ENCODE assay signal across 8 mouse cellular contexts in genomic region chr1:44102259-44102717, GRCm38 (mm10). TPM values are rescaled to one million over a fixed set of nuclear protein-coding genes. Genes with fewer than 3 reads are reported as not detected.
DNase-seq lines count a peak whose midpoint lies in the region; ATAC-seq and TF ChIP-seq lines count a peak whose summit lies in the region.

Tex30 (minus strand) TSS chr1:44102441.

- peak; percentile 95 for DNase-seq in CD4-positive helper T cell, adult 2 months (ENCODE audit: low read depth, low spot score)
- peak; percentile 91 for DNase-seq in brain, embryonic 18.5 days (ENCODE audit: low read depth, low spot score)
- DNase-seq in kidney, postnatal 0 days (ENCODE audit: low spot score) = peak; percentile 96
- peak; percentile 93 for DNase-seq in liver, embryonic 11.5 days (ENCODE audit: low spot score)
- peak; percentile 94 for DNase-seq in naive thymus-derived CD4-positive, alpha-beta T cell, adult 2 months (ENCODE audit: low read depth)

- WGBS in heart, embryonic 12.5 days = under 1% methylated on average over 55 of the region's 55 CpGs
- WGBS in kidney, postnatal 0 days = under 1% methylated on average over 54 of the region's 55 CpGs
- under 1% methylated on average over 53 of the region's 55 CpGs for WGBS in liver, embryonic 11.5 days
- WGBS in stomach, embryonic 14.5 days = under 1% methylated on average over 51 of the region's 55 CpGs

- H3K9ac ChIP-seq in heart, embryonic 12.5 days = peak within 1 kb of the TSS; percentile 91
- H3K9ac ChIP-seq in kidney, postnatal 0 days (ENCODE audit: low read depth, low read length) = peak within 1 kb of the TSS; percentile 71
- H3K9ac ChIP-seq in liver, embryonic 11.5 days (ENCODE audit: low read depth, low read length) = peak within 1 kb of the TSS; percentile 95
- peak within 1 kb of the TSS; percentile 64 for H3K9ac ChIP-seq in stomach, embryonic 14.5 days (replicated peaks; ENCODE audit: low read depth, low read length)

- peak; percentile 97 for ATAC-seq in erythroid progenitor cell, adult 5-6 weeks (replicated peaks; ENCODE audit: low FRiP score, poor library complexity, severe bottlenecking)
- ATAC-seq in heart, embryonic 12.5 days (ENCODE audit: insufficient number of reproducible peaks, low FRiP score) = peak; percentile 97
- ATAC-seq in kidney, postnatal 0 days (replicated peaks; ENCODE audit: low FRiP score, low read depth) = peak; percentile 99
- ATAC-seq in liver, embryonic 11.5 days (replicated peaks; ENCODE audit: low FRiP score) = peak; percentile 94
- ATAC-seq in stomach, embryonic 14.5 days (ENCODE audit: insufficient number of reproducible peaks, insufficient read depth, low FRiP score, low read depth) = peak; percentile 98

- H3K27me3 ChIP-seq in heart, embryonic 12.5 days (replicated peaks) = no peaks in the 10 kb centered on the region
- no peaks in the 10 kb centered on the region for H3K27me3 ChIP-seq in kidney, postnatal 0 days (ENCODE audit: insufficient read depth, low read length)
- no peaks in the 10 kb centered on the region for H3K27me3 ChIP-seq in liver, embryonic 11.5 days (replicated peaks; ENCODE audit: control insufficient read depth, insufficient read depth, low read length)
- no peaks in the 10 kb centered on the region for H3K27me3 ChIP-seq in stomach, embryonic 14.5 days (ENCODE audit: control insufficient read depth, insufficient read depth, low read length)

- peaks cover 28% of the 10 kb centered on the region for H3K36me3 ChIP-seq in heart, embryonic 12.5 days
- 0 out of 2 replicates have a peak, but pooled peaks cover 4% of the 10 kb centered on the region for H3K36me3 ChIP-seq in kidney, postnatal 0 days (ENCODE audit: insufficient read depth, low read length)
- peaks cover 12% of the 10 kb centered on the region; the same call in 1 of the 2 replicates for H3K36me3 ChIP-seq in liver, embryonic 11.5 days (ENCODE audit: control insufficient read depth, insufficient read depth, low read length)
- H3K36me3 ChIP-seq in stomach, embryonic 14.5 days (ENCODE audit: control insufficient read depth, insufficient read depth, low read length) = peaks cover 9% of the 10 kb centered on the region

- peak within 1 kb of the TSS; percentile 96 for H3K27ac ChIP-seq in heart, embryonic 12.5 days (ENCODE audit: poor library complexity, severe bottlenecking)
- peak within 1 kb of the TSS; percentile 91 for H3K27ac ChIP-seq in kidney, postnatal 0 days
- H3K27ac ChIP-seq in liver, embryonic 11.5 days (ENCODE audit: low read depth, low read length) = peak within 1 kb of the TSS; percentile 94
- peak within 1 kb of the TSS; percentile 87 for H3K27ac ChIP-seq in stomach, embryonic 14.5 days (ENCODE audit: low read length)

- H3K4me1 ChIP-seq in heart, embryonic 12.5 days (replicated peaks) = peaks cover 6% of the 10 kb centered on the region
- no peaks in the 10 kb centered on the region for H3K4me1 ChIP-seq in kidney, postnatal 0 days (replicated peaks; ENCODE audit: insufficient read depth, low read length)
- H3K4me1 ChIP-seq in liver, embryonic 11.5 days (replicated peaks; ENCODE audit: control insufficient read depth, insufficient read depth, low read length) = peaks cover 6% of the 10 kb centered on the region; the same call in 1 of the 2 replicates
- 0 out of 2 replicates have a peak, but pooled peaks cover 4% of the 10 kb centered on the region for H3K4me1 ChIP-seq in stomach, embryonic 14.5 days (ENCODE audit: control insufficient read depth, insufficient read depth, low read length)

- H3K9me3 ChIP-seq in heart, embryonic 12.5 days (replicated peaks) = no peaks in the 10 kb centered on the region
- H3K9me3 ChIP-seq in kidney, postnatal 0 days (replicated peaks; ENCODE audit: low read length) = no peaks in the 10 kb centered on the region
- H3K9me3 ChIP-seq in liver, embryonic 11.5 days (ENCODE audit: control insufficient read depth, low read length) = no peaks in the 10 kb centered on the region
- H3K9me3 ChIP-seq in stomach, embryonic 14.5 days (ENCODE audit: control insufficient read depth, low read depth, low read length) = no peaks in the 10 kb centered on the region

- peak within 1 kb of the TSS; percentile 77 for H3K4me2 ChIP-seq in heart, embryonic 12.5 days
- peak within 1 kb of the TSS; percentile 69 for H3K4me2 ChIP-seq in kidney, postnatal 0 days (ENCODE audit: low read length)
- H3K4me2 ChIP-seq in liver, embryonic 11.5 days = peak within 1 kb of the TSS; percentile 75
- peak within 1 kb of the TSS; percentile 62 for H3K4me2 ChIP-seq in stomach, embryonic 14.5 days (replicated peaks; ENCODE audit: low read depth, low read length)

- no peak for TF ChIP-seq CTCF in kidney, postnatal 0 days (IDR thresholded peaks at IDR 0.05; ENCODE audit: low read depth)

- H3K4me3 ChIP-seq in heart, embryonic 12.5 days = peak within 1 kb of the TSS; percentile 91
- H3K4me3 ChIP-seq in kidney, postnatal 0 days (replicated peaks; ENCODE audit: low read depth, low read length) = peak within 1 kb of the TSS; percentile 63
- peak within 1 kb of the TSS; percentile 91 for H3K4me3 ChIP-seq in liver, embryonic 11.5 days (ENCODE audit: low read depth, low read length)
- peak within 1 kb of the TSS; percentile 76 for H3K4me3 ChIP-seq in stomach, embryonic 14.5 days (ENCODE audit: low read depth, low read length)

RNA-seq across cellular contexts. Expression of gene Tex30, which starts in this region (rescaled TPM):
- 22.7 and 36.9 TPM in 2 replicates for total RNA-seq in erythroid progenitor cell, adult 5-6 weeks (2015; ENCODE audit: low replicate concordance)
- total RNA-seq in erythroid progenitor cell, adult 5-6 weeks (2017; ENCODE audit: low replicate concordance) = 8.5 and 34.1 TPM in 2 replicates
- polyA plus RNA-seq in heart, embryonic 12.5 days (2016; fragmentation: Nextera tagmentation; extraction: Ambion mirVana) = 77.2 and 77.7 TPM in 2 replicates
- 60.8 and 63.2 TPM in 2 replicates for polyA plus RNA-seq in kidney, postnatal 0 days (2015; fragmentation: Nextera tagmentation; extraction: Ambion mirVana)
- polyA plus RNA-seq in liver, embryonic 11.5 days (2014; fragmentation: Nextera tagmentation; extraction: Ambion mirVana) = 123 and 133 TPM in 2 replicates
- 73.4 and 77.6 TPM in 2 replicates for polyA plus RNA-seq in stomach, embryonic 14.5 days (2014; fragmentation: Nextera tagmentation; extraction: Ambion mirVana)

Comparison
In these comparisons a context has a peak if more than half of its experiments do, and no peak if none do; other contexts are left out.
1. Peak in every context shown above with its lines: DNase-seq, ATAC-seq, H3K4me3 ChIP-seq and H3K27ac ChIP-seq.